Mouse (Mus musculus): ENCODE data around the gene Tdrkh.

DNA sequence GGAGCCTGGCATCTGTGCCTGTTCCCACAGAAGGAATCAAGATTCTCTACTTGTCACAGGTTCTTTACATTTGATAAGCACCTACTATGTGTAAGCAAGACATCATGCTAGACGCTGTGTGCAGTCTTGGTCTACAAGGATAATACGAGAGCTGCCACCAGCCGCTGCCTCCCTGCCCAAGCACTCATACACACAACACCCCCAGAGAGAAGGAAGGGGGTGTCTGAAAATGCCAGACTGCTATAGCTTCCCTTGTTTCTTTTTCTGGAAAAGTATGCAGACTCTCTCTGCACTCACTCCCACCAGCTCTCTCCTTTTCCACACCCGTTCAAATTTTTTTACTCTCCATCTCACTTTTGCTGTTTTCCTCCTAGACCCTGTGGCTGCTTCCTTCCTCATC, 64.4 kb downstream of the Tdrkh start:
- TF ChIP-seq CTCF (IDR thresholded peaks at IDR 0.05; ENCODE audit: borderline replicate concordance, control insufficient read depth, extremely low read depth, insufficient read depth, low read length, poor library complexity) (no peak), POLR2A (IDR thresholded peaks at IDR 0.05; ENCODE audit: control insufficient read depth, extremely low read depth, insufficient read depth, low read length, poor library complexity) (no peak)
